Mouse (Mus musculus): ENCODE data around the gene Pea15a.
"Not testable (repeated sequence)": the region's sequence is repeated elsewhere in the genome, so short reads cannot be mapped to it uniquely, and the experiment has no call there.

Pea15a gene

DNA sequence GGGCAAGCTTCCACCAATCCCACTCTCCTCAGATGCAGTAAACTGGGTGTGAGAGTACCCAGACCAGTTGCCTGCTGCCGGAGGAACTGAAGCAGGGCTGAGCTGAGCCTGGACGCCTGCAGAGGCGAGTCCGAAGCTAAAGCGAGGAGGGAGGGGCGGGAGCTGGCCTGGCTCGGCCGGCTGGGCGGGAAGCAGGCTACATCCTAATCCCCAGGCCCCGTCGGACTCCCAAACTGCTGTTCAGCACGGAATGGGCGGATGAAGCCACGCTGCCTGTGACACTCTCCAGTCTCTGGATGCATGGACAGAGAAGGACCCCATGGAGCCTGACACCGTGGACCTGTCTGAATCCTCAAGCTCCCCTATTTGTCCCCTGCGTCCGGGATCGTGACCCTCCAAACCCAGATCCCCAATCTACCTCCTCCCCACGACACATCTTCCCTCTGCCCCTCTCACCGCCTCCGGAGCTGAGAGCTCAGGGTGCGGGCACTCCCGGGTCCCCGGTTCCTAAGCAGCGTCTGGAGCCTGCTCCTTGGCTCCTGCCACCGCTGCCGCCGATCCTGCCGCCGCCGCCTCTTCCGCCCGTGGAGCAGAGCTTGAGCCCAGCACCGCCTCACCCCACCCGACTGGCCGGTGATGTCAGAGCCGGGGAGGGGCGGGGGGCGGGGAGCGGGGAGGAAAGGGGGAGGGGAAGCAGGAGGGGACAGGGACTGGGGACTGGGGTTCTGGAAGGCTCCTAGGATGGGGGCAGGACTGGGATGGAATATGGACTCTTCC is at the start of gene Pea15a:
Pea15a (minus strand) TSS at position 664 of the 777 bp plus-strand sequence.
- peak; percentile 76 for DNase-seq

GRCm38 (mm10) chr1:172247679-172248078 is 41.1 kb upstream of the Pea15a start:
- peak; percentile 71 for DNase-seq

DNA sequence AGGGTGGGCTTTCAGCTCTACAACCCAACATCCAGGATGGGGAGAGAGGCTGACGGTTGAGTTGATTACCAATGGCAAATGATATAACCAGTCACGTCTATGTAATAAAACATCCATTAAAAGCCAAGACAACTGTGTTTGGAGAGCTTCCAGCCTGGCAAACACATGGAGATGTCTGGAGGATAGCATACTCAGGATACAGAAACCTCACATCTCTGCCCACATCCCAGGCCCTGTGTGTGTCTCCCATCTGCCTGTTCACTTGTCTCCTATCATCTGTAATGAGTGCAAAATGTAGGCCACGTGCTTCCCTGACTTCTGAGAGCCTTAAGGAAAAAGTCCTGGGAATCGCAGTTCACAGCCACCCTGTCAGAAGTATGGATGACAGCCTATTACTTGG is 40.6 kb upstream of the Pea15a start:
- DNase-seq = no peak

GRCm38 (mm10) chr1:172244645-172245044 is 38.0 kb upstream of the Pea15a start:
- not testable (repeated sequence) for DNase-seq

GRCm38 (mm10) chr1:172243547-172244205 is 37.1 kb upstream of the Pea15a start:
- peak; percentile 10 for DNase-seq

DNA sequence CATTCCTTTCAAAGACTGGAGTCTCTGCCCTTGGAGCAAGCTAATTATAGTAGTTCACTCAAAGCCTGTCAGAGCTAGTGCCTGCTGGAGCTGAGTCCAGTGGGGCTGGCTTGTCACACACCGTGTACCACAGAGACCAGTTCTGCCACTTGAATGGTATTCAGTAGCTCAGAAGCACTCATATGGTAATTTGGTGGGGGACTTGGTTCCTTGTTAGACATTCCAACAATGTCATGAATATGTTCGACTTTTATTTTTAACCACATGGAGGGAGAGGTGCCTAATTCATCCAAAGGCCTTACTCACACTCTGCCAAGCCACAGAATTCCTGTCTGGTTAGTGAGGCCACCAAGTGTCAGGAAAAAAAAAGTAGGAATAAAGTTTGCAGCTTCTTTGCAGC is 35.8 kb upstream of the Pea15a start:
- DNase-seq = no peak

DNA sequence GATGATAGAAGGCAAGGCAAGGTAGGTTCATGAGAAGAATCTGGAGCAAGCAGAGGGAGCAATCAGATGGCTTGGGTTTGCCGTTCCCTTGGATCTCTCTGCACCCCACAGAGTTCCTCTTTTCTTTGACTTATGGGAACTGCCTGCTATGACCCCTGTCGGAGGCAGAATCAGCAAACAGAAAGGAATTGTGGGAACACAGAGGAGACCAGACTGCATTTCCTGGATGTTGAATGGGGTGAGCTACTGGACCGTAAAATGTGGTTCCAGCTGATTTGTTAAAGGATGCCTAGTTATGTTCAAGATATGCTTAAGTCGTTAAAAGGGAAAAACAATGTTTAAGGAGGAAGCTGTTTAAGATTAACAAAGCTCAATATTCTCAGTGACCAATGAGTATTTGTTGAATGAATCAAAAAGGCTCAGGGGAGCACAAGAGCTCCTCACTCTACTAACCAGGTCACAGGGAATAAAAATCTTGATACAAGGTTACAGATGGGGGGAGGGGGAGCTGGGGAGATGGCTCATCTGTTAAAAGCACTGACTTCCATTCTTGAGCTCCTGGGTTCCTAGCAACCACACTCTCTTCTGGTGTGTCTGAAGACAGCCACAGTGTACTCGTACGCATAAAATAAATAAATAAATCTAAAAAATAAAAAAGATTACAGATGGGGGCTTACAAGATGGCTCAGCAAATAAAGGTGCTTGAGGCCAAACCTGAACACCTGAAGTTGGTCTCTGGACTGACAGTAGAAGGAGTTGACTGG is 34.5 kb upstream of the Pea15a start:
- no peak for DNase-seq

- DNase-seq = no peak
These were observed 22.6 kb upstream of the Pea15a start for GRCm38 (mm10) chr1:172229215-172229614.

DNA sequence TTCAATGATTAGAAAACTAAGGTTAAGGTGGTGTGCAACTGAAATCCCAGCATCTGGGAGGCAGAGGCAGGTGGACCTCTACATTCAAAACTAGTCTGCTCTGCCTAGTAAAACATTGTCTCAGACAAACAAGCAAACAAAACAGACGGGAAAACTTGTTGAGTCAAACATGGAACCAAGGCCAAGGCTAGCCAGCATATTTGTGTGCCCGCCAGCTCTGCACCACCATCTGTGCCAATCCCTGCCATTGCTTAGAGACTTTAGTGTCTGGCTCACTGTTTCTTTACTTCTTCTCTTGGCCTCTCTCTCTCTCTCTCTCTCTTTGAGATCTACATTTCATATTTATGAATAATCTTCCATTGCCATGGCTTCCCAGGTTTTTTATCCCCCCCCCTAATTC is 21.6 kb upstream of the Pea15a start:
- DNase-seq = no peak

DNA sequence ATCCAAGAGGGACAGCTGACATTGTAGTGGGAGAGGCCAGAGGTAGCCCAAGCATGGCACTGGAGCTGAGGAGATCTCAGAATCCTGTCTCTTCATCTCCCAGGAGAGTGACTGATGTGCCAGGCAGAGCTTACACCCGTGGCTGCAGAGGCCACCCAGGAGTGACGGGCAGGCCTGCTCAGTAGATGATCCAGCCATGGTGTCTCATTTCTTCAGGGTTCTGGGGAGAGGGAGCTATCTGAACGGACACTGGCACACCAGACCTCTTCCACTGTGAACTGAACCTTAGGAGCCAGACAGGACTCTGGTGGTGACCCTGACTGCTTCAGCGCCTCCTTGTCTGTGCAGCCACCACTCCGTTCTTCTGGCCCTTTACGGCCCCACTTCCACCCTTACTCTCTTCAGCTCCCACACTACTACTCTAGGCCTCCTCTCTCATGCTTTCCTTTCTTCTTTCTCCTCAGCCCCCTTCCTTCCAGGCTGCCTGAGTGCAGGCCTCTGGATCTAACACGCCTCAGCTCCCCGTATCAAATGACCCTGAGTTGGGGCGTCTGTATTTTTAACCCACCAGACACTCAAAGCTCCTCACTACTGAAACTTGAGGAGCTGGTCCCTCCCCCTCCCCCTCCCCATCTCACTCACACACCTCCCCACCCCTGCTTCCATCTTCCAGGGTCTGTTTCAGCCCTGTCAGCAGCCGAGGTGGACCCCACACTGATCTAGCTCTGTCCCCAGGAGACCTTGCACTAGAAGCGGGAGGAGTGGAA is 14.9 kb upstream of the Pea15a start:
- no peak for DNase-seq

- DNase-seq = no peak
These were observed 13.8 kb upstream of the Pea15a start for GRCm38 (mm10) chr1:172220414-172220813.

GRCm38 (mm10) chr1:172219451-172220406 is 13.1 kb upstream of the Pea15a start, which contains the start of gene Casq1:
TSS of gene Casq1 (minus strand) at chr1:172219868.
- DNase-seq = no peak

- no peak for DNase-seq
These were observed 11.7 kb upstream of the Pea15a start for GRCm38 (mm10) chr1:172218164-172218910.

GRCm38 (mm10) chr1:172217148-172217547 is 10.5 kb upstream of the Pea15a start:
- peak; percentile 93 for DNase-seq

DNA sequence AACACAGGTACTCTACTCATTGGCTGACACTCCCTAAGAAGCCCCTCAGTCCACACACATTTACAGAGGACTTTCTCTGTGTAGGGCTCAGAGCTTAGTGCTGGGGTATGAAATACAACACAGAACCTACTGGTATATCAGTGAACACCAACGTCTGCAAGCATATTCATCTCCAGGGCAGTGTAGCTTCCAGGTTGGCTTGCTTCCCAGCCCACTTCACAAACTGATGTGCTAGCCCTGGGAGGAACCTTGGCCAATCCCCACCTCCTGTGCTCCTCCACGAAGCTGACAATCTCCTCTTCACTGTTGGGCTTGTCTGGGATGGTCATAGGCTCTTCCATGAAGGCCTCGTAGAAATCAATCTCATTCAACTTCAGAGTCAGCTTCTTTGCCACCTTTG is 8.1 kb upstream of the Pea15a start:
- no peak for DNase-seq

DNA sequence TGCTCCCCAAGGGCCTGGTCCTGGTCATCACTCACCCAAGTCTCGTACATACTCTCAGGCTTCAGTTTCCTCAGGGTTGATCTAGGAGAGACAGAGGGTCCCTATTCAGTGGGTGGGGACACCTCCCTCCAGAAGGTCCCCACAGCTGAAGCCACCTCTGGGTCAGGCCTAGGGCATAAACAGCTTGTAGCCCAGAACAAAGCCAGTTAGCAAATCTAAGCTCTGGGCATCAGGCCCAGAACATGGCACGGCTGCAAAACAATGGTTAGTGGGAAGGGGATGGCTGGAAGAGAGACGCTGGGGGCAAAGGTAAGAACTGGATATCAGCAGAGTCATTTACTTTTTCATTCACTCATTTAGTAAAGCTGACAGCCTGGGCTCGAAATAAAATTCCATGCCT is 7.2 kb upstream of the Pea15a start:
- no peak for DNase-seq

DNA sequence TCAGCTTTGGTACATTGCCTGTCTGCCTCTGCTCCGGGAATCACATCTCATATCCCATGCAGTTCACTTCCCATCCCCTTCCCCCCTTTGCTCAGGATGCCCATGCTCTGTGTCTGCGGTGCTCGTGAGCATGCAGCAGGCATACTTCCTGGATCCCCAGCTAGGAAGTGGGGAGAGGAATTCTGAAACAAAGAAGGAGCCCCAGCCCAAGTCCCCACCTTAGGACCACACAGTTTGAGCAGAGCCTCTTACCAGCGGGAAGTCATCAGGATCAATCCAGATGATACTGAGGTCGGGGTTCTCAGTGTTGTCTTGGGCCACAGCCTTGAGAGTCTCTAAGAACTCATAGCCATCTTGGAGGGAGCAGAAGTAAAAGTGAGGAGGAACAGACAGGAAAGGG is 6.2 kb upstream of the Pea15a start:
- DNase-seq = no peak

DNA sequence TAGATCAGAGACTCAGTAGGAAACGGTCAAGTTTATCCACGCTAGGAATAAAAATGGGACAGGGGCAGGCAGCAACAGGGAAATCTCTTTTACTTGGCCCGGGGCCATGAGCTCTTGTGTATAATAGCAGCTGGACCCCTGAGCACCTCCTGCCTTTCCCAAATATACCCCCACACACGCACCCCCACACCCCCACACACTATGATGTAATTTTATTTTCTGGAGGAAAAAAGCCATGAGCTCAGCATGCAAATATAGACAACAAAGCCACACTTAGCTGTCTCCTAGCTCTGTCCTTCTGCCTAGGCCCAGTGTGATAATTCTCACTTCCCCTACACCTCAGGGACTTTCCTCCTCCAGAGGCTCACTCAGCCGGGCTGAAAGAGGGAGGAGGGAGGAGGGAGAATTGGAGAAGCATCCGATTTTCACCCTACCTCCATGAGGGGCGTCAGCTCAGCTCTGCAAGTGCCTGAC is 544 bp upstream of the Pea15a start:
- no peak for DNase-seq

- no peak for DNase-seq
These were observed 890 bp downstream of the Pea15a start for GRCm38 (mm10) chr1:172205741-172206087.

DNA sequence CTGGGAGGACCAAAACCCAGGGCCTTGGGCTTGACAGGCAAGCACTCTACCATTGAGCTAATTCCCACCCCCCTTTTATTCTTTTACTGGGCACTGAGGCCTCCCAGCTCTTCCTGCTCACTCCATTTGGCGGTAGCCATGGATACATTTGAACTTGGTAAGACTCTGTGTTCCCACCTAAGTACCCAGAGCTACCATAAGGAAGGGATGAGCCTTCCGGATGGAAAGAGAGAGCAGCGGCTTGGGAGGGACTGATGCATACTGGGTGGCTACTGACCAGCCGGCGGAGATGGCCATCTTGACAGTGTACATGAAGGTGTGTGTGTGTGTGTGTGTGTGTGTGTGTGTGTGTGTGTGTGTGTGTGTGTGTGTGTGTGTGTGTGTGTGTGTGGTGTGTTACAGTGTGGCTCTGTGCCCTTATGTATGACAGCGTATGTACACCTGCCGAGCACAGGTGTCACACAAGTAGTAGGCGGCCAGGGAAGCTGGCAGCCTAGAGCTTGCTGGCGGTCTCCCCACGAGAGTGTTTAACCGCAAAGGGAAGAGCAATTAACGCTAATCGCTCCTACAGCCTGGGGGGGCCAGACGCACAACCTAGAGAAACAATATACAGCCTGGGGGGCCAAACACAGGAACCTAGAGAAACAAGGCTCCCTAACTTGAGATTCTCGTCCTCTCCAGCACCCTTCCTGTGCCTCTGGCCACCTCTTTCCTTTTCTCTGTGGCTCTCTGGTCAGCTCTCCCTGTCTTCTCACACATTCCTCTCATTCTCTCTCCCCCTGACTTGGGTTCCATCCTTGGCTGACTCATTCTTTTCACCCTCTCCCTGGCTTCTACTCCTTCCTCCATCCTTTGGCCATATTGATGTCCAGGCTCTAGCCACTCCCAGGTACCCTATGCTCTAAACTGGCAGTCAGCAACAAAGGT is 1.5 kb downstream of the Pea15a start:
- no peak for DNase-seq
